Mouse (Mus musculus): ENCODE data around the gene Rps16. TPM values are rescaled to one million over a fixed set of nuclear protein-coding genes. Genes with fewer than 3 reads are reported as not detected.

Rps16 gene
- total and polyA plus RNA-seq, 3 experiments, result 905 to 2,248 (median 1,212) TPM

DNA sequence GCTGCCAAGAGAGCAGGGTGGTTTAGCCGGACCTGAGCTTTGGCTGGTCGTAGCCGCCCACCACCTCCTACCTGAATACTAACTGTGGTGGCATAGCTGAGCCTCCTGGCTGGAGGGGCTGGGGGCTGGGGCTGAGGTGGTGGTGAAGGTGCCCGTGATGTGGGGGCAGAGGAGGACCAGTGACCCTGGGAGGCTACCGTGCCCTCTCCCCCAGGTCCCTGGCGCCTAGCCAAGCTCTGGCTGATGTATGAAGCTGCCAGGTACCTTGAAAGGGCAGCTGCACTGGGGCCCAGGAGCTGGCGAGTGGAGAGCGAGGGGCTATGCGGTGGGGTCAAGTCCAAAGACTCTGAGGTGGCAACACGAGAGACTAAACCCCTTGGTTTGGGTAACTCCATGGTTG lies 9.4 kb downstream of the Rps16 start:
- Histone ChIP-seq H3K4me1 (ENCODE audit: insufficient read depth, low read depth, low read length) (peaks cover 26% of the 10 kb centered on the region), H3K27me3 (ENCODE audit: insufficient read depth, low read length) (peaks cover 56% of the 10 kb centered on the region), H3K9me3 (replicated peaks) (no peaks in the 10 kb centered on the region), H3K4me3 (ENCODE audit: low read depth, low read length) (no peak overlapping the region), H3K36me3 (replicated peaks) (peaks cover 14% of the 10 kb centered on the region)
- no peak for DNase-seq (ENCODE audit: low spot score)
- no peak for ATAC-seq (ENCODE audit: extremely low read depth, insufficient number of reproducible peaks, low FRiP score, poor library complexity, severe bottlenecking)
- TF ChIP-seq GATA1 (IDR thresholded peaks at IDR 0.05; ENCODE audit: borderline replicate concordance, low read length) (no peak), CTCF (IDR thresholded peaks at IDR 0.05; ENCODE audit: low read depth, low read length) (no peak), GATA2 (IDR thresholded peaks at IDR 0.05; ENCODE audit: borderline replicate concordance, low read depth, low read length) (no peak), POLR2AphosphoS5 (IDR thresholded peaks at IDR 0.05; ENCODE audit: insufficient replicate concordance, low read depth, low read length) (no peak), TAL1 (conservative IDR thresholded peaks at IDR 0.05; ENCODE audit: low read depth, low read length) (no peak)

DNA sequence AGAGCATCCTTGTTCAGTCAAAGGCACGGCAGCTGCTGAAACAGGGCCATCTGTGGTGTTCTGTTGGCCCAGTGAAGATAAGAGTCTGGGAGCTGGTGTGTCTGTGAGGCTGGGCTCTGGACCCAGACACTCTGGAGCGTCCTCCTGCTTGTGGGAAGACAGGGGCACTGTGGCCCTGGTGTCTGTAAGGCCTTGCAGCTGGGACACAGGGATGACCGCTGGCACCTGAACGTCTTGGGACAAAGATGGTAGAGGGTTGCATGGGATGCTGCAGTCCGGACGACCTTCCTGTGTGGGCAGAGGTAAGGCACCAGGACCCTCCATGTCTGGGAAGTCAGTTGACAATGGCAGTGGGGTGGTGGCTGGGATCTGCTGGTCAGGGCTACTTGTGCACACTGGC lies 9.8 kb downstream of the Rps16 start:
- no peak for DNase-seq (ENCODE audit: low spot score)
- H3K36me3 ChIP-seq (replicated peaks), result peaks cover 10% of the 10 kb centered on the region
- TF ChIP-seq TAL1 (conservative IDR thresholded peaks at IDR 0.05; ENCODE audit: low read depth, low read length) (no peak), POLR2AphosphoS5 (IDR thresholded peaks at IDR 0.05; ENCODE audit: insufficient replicate concordance, low read depth, low read length) (no peak), CTCF (IDR thresholded peaks at IDR 0.05; ENCODE audit: low read depth, low read length) (no peak), GATA2 (IDR thresholded peaks at IDR 0.05; ENCODE audit: borderline replicate concordance, low read depth, low read length) (no peak), GATA1 (IDR thresholded peaks at IDR 0.05; ENCODE audit: borderline replicate concordance, low read length) (no peak)
- no peaks in the 10 kb centered on the region for H3K9me3 ChIP-seq (replicated peaks)
- no peak overlapping the region for H3K4me3 ChIP-seq (ENCODE audit: low read depth, low read length)
- H3K4me1 ChIP-seq (ENCODE audit: insufficient read depth, low read depth, low read length), result peaks cover 26% of the 10 kb centered on the region
- ATAC-seq (ENCODE audit: extremely low read depth, insufficient number of reproducible peaks, low FRiP score, poor library complexity, severe bottlenecking), result no peak
- peaks cover 60% of the 10 kb centered on the region for H3K27me3 ChIP-seq (ENCODE audit: insufficient read depth, low read length)

DNA sequence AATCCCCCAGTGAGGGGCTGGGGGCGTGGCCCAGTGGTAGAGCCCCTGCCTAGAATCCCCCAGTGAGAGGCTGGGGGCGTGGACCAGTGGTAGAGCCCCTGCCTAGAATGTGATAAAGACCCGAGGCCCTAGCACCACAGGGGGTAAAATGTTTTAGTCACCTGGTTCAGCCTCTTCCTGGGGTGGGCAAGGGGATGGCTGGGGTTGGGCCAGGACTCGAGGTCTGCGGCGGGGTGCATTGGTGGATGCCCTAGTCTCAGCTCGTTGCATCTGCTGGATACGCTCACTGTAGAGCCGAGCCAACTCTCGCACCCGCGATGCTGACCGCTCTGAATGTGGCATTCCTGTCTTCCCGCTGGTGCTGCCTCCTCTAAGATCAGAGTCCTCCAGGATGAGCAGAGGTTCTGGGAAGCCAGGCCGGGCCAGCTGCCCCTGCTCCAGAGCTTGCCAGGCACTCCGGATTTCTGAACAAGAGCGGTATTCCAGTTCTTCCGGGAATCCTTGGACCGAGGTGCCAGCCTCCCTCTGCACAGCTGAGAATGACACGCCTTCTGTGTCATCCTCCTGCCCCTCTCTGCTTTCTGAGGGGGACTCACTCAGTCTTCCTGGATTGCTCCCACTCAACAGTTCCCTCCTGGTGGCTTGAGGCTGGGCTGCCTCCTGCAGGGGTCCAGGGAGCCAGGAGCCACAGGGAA lies 11.3 kb downstream of the Rps16 start:
- TF ChIP-seq GATA1 (IDR thresholded peaks at IDR 0.05; ENCODE audit: borderline replicate concordance, low read length), result no peak
- no peak for TF ChIP-seq POLR2AphosphoS5 (IDR thresholded peaks at IDR 0.05; ENCODE audit: insufficient replicate concordance, low read depth, low read length)
- no peak for TF ChIP-seq TAL1 (conservative IDR thresholded peaks at IDR 0.05; ENCODE audit: low read depth, low read length)
- no peak for TF ChIP-seq GATA2 (IDR thresholded peaks at IDR 0.05; ENCODE audit: borderline replicate concordance, low read depth, low read length)
- TF ChIP-seq CTCF (IDR thresholded peaks at IDR 0.05; ENCODE audit: low read depth, low read length), result no peak
- no peaks in the 10 kb centered on the region for H3K9me3 ChIP-seq (replicated peaks)
- peaks cover 23% of the 10 kb centered on the region for H3K4me1 ChIP-seq (ENCODE audit: insufficient read depth, low read depth, low read length)
- H3K36me3 ChIP-seq (replicated peaks), result peaks cover 7% of the 10 kb centered on the region
- DNase-seq (ENCODE audit: low spot score) (no peak), ATAC-seq (ENCODE audit: extremely low read depth, insufficient number of reproducible peaks, low FRiP score, poor library complexity, severe bottlenecking) (no peak)
- peaks cover 64% of the 10 kb centered on the region for H3K27me3 ChIP-seq (ENCODE audit: insufficient read depth, low read length)
- H3K4me3 ChIP-seq (ENCODE audit: low read depth, low read length), result no peak overlapping the region

DNA sequence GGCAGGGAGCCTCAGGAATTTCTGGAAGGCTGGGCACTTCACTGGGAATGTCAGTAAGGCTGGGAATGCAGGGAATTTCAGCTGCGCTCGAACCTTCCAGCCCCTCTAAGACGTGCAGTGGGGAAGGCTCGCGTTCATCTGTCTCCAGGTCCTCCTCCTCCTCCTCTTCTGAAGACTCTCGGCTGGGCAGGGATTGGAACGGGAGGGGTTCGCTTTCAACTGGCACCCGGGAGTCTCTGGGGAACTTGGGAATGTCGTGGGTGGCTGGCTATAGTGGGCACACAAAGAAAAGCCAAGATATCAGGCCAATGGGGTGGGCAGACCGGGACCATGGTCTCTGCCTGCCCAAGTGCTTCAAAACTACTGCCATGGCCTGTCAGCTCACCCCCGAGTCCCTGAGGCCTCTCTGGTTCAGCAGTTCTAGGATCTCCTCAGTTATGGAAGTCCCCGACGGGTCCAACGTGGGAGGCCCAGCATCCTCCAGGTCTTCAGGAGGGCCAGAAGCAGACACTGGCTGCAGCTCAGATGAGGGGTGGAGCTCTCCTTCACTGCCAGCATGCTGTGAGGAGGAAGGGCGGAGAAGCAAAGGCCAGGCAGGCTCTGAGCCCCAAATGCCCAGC lies 12.1 kb downstream of the Rps16 start:
- TF ChIP-seq TAL1 (conservative IDR thresholded peaks at IDR 0.05; ENCODE audit: low read depth, low read length), result no peak
- no peak for TF ChIP-seq GATA1 (IDR thresholded peaks at IDR 0.05; ENCODE audit: borderline replicate concordance, low read length)
- no peak for TF ChIP-seq CTCF (IDR thresholded peaks at IDR 0.05; ENCODE audit: low read depth, low read length)
- TF ChIP-seq GATA2 (IDR thresholded peaks at IDR 0.05; ENCODE audit: borderline replicate concordance, low read depth, low read length), result no peak
- Histone ChIP-seq H3K4me1 (ENCODE audit: insufficient read depth, low read depth, low read length) (peaks cover 16% of the 10 kb centered on the region), H3K36me3 (replicated peaks) (peaks cover 8% of the 10 kb centered on the region), H3K9me3 (replicated peaks) (no peaks in the 10 kb centered on the region), H3K4me3 (ENCODE audit: low read depth, low read length) (no peak overlapping the region), H3K27me3 (ENCODE audit: insufficient read depth, low read length) (peaks cover 57% of the 10 kb centered on the region)
- ATAC-seq (ENCODE audit: extremely low read depth, insufficient number of reproducible peaks, low FRiP score, poor library complexity, severe bottlenecking), result no peak
- DNase-seq (ENCODE audit: low spot score), result no peak

DNA sequence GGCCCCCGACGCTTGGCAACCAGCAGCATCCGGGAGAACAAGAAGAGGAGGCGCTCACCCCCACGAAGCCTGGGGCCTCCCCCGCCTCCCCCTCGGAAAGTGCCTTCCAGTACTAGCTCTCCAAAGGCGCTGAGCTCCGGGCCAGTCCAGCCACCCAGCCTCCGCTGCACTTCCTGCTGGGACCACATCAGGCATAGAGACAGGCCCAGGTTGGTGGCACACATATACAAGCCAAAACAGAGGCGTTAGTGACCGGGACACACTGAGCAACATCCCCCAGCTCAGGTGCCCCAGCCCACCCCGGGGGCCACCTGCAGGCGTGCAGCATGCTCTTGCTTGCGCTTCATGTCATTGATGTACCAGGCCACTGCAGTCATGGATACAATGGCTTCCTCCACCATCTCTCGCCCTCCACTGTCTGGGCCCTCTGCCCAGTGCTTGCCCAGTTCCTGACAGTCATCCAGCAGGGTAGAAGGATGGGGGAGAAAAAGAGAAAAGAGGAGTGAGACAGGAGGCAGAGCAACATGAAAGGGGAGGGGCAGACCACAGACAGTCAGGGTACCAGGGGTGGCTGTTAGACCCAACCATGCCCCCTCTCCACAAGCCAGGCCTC lies 17.3 kb downstream of the Rps16 start:
- TF ChIP-seq CTCF (IDR thresholded peaks at IDR 0.05; ENCODE audit: low read depth, low read length) (no peak), GATA2 (IDR thresholded peaks at IDR 0.05; ENCODE audit: borderline replicate concordance, low read depth, low read length) (no peak), GATA1 (IDR thresholded peaks at IDR 0.05; ENCODE audit: borderline replicate concordance, low read length) (no peak), TAL1 (conservative IDR thresholded peaks at IDR 0.05; ENCODE audit: low read depth, low read length) (no peak), POLR2AphosphoS5 (IDR thresholded peaks at IDR 0.05; ENCODE audit: insufficient replicate concordance, low read depth, low read length) (no peak)
- no peak for DNase-seq (ENCODE audit: low spot score)
- H3K4me3 ChIP-seq (ENCODE audit: low read depth, low read length), result no peak overlapping the region
- H3K27me3 ChIP-seq (ENCODE audit: insufficient read depth, low read length), result peaks cover 33% of the 10 kb centered on the region
- H3K4me1 ChIP-seq (ENCODE audit: insufficient read depth, low read depth, low read length), result peaks cover 29% of the 10 kb centered on the region
- H3K9me3 ChIP-seq (replicated peaks), result no peaks in the 10 kb centered on the region
- peaks cover 20% of the 10 kb centered on the region for H3K36me3 ChIP-seq (replicated peaks)
- ATAC-seq (ENCODE audit: extremely low read depth, insufficient number of reproducible peaks, low FRiP score, poor library complexity, severe bottlenecking), result no peak

DNA sequence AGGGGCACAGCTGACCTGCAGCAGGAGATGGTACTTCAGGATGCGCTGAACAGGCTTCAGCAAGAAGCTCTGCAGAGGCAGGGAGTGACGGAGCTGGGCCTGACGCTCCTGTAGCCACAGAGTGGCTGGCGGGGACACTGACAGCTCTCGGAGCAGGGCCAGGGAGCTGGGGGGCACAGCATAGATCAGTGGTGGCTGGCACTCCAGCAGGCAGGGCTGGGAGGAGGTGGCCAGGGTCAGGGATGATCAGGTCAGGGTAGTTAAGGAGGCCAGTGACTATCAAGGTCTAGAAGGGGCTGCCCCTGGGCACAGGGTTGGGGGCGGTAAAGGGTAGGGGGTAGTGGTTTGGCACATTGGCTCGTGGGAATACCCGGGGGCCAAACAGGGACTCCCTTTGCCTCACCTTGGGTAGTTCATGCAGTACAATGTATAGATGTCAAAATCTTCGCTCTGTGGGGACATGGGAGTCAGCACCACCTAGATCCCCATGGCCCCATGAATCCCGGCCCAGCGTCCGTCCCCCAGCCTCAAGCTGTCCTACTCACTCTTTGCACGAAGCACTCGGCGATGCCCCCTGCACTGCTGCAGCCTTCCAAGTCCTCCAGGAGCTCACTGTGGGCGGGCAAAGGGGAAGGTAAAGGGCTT lies 17.9 kb downstream of the Rps16 start:
- ATAC-seq (ENCODE audit: extremely low read depth, insufficient number of reproducible peaks, low FRiP score, poor library complexity, severe bottlenecking), result no peak

More for the DNA sequence above, 17.9 kb downstream of the Rps16 start:
- TF ChIP-seq GATA2 (IDR thresholded peaks at IDR 0.05; ENCODE audit: borderline replicate concordance, low read depth, low read length) (no peak), GATA1 (IDR thresholded peaks at IDR 0.05; ENCODE audit: borderline replicate concordance, low read length) (no peak), TAL1 (conservative IDR thresholded peaks at IDR 0.05; ENCODE audit: low read depth, low read length) (no peak), POLR2AphosphoS5 (IDR thresholded peaks at IDR 0.05; ENCODE audit: insufficient replicate concordance, low read depth, low read length) (no peak), CTCF (IDR thresholded peaks at IDR 0.05; ENCODE audit: low read depth, low read length) (no peak)
- Histone ChIP-seq H3K4me1 (ENCODE audit: insufficient read depth, low read depth, low read length) (peaks cover 28% of the 10 kb centered on the region), H3K9me3 (replicated peaks) (no peaks in the 10 kb centered on the region), H3K27me3 (ENCODE audit: insufficient read depth, low read length) (peaks cover 32% of the 10 kb centered on the region), H3K4me3 (ENCODE audit: low read depth, low read length) (no peak overlapping the region), H3K36me3 (replicated peaks) (peaks cover 20% of the 10 kb centered on the region)
- no peak for DNase-seq (ENCODE audit: low spot score)

Data from G1E (cell line).